Mouse (Mus musculus) layer of hippocampus, adult 18-20 months (tissue): ENCODE measurements around the gene Xaf1. TPM values are rescaled to one million over a fixed set of nuclear protein-coding genes. Genes with fewer than 3 reads are reported as not detected.

Experiments used
- DNase-seq, 2 experiments: peaks; one replicate each; pipeline ENCODE4 v3.0.0; 2022; ENCODE audit warnings: low spot score in 2 of 2
- long read RNA-seq: library from polyadenylated mRNA; stranded (forward); transcript quantifications from one replicate; pipeline ENCODE4 v2.0.0, GENCODE M21; 2021
- total RNA-seq, 2 experiments: library from RNA; stranded (reverse); gene quantifications; 2 replicates each; pipeline ENCODE4 v1.2.3; 2021

Xaf1 gene
- total RNA-seq = 1 to 10 TPM; 4.2 to 4.6 TPM
- long read RNA-seq, partial matches to known transcripts = 1 of 1 reads
- long read RNA-seq, other reads (novel, unspliced or antisense) = 0 of 1 reads

DNA sequence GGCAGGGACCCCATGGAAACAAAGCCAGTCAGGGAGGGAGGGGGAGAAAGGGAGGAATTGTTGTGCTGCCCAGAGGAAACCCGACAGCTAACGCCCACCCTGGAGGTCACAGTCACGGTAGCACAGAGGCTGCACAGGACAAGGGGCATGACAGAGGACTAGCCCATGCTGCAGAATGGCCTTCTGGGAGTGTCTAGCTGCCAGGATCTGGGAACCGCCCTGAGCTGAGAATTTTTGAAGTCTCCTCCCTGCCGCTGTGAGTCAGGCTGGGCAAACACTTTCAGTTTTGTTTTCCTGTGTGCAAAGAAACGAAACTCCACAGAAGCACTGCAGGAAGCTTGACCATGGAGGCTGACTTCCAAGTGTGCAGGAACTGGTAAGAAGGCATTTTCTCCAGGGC, at the start of gene Xaf1:
Gene Xaf1 (plus strand): TSS at position 296 of the 400 bp plus-strand sequence.
- peak in 1 of 2 experiments; percentile 22 for DNase-seq

DNA sequence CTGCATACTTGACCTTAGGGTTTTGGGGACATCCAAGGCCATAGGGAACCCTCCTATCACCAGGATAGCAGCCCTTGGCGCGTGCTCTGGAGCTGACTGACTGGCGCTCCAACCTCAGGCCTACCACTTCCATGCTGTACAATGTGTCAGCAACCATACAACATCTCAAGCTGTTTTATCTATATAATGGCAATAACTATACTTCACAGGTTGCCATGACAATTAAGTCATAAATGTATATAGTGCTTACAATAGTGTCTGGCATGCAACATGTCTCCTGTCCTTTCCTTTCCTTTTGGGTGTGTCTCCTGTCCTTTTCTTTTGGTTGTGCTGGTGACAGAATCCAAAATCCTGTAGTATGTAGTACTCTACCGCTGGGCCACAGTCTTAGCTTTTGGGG, 45.8 kb upstream of the Xaf1 start:
- no peak for DNase-seq

DNA sequence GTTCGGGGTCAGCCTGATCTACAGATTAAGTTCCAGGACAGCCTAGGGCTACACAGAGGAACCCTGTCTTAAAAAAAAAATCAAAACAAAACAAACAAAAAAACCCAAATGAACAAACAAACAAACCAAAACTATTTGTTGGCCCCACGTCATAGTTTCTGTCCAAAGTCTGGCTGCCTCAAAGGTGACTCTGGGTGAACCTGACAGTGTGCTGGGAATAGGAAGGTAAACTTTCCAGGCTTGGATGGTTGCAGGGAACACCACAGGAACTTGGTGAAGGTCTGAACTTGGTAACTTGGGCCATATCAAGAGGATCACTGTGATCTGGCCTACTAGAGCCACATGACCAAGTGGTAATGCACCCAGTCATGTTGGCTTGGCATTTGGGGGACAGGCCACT, 45.0 kb upstream of the Xaf1 start:
- DNase-seq = no peak

DNA sequence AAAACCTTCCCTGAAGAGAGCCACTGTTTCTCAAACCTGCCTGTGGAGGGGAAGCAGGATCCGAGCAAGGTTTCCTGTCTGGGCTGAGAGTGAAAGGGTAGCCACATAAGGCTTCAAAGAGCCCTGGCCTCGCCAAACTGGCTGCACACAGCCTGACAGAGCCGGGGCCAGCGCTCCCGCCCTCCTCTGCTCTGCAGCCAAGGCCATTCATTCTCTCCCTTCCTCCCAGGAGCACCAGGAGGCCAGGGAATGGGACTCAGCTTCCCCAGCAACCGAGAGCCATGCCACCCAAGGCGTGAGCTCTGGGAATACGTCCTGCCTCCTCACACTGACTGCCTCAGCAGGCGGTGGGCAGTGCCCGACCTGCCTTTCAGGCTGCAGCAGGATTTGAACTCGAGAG, 35.9 kb upstream of the Xaf1 start:
- peak in 1 of 2 experiments; percentile 45 for DNase-seq

DNA sequence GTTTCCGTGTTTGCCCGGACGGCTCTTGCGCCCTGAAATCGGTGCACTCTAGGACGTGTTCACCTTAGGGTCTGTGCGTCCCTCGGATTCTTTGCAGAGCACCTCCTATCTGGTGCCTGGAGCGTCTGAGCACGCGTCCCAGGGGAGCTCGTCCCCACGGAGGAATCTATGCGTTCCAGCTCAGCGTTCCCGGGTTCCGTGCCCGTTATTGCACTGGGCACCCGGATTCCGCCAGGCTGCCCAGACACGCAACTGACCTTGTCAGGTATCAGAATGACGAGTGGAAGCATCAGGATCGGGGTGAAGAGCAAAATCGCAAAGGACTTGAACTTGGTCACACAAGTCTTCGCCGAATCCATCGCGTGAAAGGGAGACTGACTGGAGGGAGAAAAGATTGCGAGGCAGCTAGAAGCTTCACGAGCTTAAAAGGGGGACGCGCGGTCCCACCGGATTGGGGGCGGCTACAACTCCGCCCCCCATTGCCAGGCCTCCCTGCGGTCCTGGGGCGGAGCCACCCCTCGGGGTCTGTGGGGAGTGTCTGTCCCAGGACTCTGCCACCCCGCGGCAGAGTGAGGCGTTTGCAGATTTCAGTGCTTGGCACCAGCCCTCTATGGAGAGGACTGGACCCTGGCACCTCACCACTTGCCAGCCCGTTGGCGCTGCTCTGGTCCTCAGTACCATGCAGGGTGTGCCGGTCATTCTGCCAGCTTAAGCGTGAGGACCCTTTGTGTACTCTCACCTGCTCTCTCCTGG, 35.0 kb upstream of the Xaf1 start:
- peak in 1 of 2 experiments; percentile 60 for DNase-seq

DNA sequence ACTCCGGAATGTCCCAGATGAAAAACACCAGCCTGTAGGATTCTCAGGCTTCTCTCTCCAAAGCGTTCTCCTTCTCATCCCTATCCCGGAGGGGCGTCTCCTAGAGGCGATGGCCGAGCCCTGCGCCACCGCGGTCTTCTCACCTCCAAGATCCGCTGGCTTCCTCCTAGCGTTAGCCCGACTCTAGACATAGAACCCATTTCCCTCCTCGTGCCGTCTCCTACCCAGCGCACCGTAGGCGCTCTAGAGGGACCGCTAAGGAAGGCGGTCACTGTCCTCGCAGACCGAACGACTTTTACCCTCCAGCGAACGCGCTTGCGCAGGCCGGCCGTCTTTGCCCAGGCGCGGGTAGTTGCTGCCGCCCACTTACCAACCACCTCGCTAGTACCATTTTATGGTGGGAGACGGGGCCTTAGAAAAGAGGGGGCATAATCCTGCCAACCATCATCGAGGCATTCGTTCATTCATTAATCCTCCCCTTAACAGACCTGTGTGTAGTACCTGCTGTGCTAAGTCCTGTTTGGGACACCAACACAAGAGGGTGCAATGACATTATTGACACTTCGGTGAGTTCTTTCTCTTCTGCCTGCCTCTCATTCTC, 34.4 kb upstream of the Xaf1 start, which contains the start of gene Slc13a5:
Gene Slc13a5 (minus strand): TSS at position 263 of the 601 bp plus-strand sequence.
- no peak for DNase-seq

DNA sequence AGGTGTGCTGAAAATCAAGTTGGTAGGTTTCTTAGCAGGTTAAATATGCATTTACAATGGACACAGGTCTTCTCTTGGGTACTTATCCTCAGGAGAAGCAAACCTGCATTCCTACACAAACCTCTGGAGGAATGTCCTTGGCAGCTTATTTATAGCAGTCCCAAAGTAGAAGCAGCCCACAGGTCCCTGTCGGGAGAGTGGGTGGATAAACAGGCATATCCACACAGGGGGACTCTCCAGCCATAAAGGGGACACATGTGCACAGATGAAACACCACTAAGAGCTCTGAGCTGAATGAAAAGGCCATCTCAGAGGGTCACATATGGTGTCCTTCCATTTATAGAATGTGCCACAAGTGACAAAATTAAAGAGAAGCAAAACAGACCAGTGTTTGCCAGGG, 29.7 kb upstream of the Xaf1 start:
- no peak for DNase-seq

DNA sequence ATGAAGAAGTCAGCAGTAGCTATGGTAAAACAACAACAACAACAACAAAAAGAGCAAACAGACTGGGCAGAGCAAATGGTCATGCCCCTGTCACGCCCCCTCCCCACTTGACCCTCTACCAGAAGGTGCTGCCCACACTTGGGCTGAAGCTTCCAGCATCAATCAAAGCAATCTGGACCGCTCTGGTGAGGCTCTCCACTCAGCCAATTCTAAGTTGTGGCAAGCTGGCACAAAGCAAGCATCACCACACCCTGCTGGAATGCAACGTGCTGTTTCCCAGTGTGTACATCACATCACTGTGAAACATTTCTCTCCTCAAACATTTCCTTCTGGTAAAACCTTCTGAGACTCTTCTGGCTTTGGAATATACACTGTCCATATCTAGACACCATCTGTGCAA, 28.1 kb upstream of the Xaf1 start:
- no peak for DNase-seq

DNA sequence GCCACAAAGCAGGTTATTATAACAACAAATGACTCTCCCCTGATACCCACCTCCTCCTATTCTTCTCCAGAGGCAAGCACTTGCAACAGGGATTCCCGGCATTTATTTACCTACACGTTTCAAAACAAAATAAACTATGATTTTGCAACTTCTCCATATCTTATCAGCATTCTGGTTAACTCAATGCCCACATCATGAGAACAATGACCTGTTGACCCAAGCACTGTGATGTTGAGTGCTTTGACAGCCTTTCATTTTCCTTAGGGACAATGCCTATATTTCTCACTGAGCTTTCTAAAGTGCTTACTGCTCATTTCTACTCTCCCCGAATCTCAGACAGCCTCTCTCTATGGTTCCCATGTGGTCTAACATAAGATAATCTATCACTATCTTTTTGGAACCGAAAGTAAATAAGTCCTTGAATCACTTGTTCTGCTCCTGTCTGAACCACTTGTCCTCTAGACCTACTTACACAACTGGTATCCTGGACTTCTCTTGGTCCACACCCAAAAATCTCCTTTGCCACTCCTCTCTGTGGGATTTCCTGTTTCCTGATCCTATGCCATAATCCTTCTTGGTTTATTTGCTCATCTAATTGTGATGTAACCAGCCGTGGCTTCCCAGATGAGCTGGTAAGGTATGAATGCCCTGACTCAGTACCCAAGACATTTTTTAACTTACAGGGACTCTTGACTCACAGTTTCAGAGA, 20.1 kb upstream of the Xaf1 start:
- DNase-seq = no peak

DNA sequence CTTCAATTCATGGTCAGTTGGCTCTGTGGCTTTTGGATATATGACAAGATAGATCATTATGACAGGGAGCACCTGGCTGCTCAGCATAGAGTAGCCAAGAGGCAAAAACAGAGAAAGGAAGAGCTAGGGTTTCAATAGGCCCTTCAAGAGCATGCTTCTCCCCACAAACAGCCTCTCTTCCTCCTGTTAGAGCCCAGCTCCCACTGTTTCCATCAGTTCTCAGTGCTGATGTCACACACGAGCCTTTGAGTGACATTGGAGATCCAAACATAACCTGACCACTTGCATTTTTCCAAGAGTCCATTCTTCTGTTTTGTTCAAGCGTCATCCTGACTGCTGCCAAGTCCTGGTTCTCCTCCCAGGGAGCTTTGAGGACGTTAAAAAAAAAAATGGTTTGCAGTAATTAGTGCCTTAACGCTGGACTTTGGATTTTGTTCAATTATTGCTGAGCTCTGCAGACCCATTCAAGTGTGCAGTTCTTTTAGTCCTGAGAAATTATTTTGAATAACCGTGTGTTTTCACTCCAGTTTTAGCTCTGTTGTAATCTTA, 19.5 kb upstream of the Xaf1 start:
- DNase-seq = no peak

DNA sequence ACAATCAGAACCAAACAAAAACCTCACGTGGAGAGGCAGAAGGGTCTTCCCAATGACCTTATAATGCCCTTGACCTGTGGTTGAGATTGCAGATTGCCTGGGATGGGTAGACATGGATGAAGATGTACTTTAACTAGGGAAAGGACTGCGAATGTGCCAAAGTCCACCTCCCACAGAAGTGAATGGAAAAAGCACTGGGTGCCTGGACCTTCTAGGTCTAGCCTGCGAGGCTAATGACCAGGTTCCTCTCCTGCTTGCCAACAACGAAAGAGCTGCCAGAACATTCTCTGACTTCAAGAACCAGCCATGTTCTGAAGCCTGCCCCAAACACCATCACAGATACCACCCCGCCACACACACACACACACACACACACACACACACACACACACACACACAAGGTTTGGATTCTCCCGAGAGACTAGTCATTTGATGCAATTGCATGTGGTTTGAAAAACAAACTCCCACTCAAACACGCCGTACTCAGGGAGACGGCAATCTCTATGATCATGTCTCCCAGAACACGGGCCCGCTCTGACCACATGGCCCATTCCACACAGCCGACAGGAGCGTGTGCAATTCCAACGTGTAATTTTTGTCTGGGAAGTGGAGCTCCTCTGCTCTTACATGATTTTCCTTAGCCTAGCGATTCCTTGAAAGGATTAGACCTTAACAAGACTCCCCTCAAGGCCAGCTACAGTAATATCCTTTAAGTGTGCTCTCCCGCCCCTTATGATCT, 17.8 kb upstream of the Xaf1 start:
- DNase-seq = no peak

DNA sequence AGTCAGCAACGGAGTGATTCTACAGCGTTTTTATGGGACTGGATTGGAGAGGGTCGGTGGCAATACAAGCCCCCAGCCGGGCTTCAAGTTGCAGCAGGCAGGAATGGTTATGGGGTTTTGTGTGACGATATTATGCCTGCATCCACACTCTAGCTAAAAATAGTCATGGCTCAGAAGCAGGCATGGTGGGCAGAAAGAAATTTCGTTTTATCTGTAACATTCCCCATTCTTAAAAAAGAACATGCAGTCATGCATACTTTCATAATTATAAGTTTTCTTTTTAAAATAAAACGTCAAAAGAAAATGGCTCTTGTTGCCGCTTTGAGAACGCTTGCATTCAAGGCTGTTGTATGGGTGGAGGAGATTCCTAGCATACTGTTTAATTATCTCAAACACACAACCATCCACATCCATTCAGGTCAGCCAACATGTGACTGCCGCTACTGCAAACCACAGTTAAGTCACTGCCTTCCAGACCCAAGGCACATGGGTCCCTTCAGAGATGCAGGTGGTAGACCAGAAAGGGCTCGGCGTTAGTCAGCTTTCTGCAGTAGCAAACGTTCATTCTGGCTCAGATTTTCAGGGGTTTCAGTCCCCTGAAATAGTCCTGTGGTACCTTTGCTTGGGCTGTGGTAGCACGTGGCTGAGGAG, 16.8 kb upstream of the Xaf1 start:
- DNase-seq = no peak

DNA sequence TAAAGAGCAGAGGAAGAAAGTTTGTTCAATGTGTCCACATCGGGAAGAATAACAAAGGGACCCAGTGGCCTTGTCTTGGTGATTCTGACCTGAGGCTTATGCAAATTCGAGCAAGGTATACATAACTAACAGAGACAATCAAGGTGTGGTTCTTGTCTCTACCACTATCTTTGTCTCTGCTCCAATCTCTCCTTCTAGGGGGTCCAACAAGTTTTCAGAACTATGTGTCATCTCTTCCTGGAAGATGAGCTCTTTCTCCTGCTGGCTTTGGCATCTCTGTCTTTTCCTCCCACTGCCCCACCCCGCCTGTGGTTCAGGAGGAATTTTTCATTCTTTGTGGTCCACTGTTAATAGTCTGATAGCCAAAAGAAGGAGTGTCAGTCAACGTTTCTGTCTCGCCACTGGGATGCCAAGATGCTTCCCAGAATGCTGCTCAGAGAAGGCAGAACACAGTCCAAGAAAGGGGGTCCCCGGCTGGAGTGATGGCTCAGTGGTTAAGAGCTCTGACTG, 15.4 kb upstream of the Xaf1 start:
- no peak for DNase-seq

DNA sequence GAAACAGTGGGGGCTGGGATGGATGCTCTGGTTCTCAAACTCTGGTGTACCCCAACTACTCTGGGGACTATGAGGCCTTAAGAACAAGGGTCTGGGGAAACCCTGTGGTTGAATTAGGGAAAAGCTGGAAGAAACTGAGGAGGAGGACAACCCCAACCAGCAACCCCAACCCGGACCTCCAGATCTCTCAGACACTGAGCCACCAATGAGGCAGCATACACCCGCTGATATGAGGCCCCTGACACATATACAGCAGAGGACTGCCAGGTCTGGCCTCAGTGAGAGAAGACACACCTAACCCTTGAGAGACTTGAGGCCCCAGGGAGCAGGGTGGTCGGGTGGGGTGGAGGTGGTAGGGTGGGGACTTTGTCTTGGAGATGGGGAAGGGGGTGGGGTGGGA, 14.8 kb upstream of the Xaf1 start:
- DNase-seq = no peak

DNA sequence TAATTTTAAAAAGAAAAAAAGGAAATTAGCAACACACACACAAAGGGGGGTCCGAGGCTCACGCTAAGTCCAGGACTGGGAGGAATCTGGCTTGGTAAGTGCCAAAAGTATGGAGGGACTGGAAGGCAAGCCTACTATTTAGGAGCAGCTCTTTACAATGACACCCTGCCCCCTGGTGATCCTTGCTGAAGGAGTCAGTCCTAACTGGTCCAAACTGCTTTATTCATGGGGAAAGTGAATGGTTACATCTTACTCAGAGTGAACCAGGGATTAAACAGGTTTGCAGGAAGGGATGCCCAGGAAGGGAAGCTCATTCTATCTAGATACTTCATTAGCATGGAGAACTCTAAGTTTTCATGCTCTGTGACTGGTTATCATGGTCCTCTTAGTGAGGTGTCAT, 14.3 kb upstream of the Xaf1 start:
- no peak for DNase-seq

DNA sequence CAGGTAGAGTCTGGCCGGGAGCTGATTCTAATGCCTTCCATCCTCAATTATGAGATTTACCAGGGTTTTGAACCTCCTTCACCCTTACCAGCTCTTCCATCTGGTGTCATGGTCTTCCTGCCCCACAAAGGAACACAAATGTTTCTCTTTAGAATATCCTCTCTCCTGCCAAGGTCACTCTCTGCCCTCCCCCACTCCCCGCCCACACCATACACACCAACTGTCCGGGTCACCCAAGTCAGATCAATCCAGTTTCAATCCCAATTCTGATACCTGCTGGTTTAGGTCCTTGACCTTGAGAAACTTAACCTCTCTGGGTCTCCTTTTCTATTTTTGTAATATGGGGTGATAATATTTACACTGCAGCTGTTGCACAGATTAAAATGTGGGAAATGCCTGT, 13.9 kb upstream of the Xaf1 start:
- DNase-seq = no peak

DNA sequence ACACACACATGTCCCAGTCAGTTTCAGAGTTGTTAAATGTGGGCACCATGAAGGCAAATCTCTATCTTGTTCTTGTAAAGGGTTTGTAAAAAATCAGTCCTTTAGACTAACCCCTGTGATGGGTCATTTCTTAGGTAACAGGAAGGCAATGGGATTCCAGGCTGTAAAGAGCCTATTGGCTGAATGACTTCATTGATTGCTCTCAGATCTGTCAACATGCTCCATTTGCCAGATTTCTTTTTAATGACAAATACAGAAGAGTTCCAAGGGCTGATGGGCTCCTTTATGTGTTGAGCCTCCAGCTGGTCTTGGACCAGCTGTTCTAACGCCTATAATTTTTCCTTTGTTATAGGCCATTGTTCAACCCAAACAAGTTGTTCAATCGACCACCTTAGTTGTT, 8.3 kb upstream of the Xaf1 start:
- DNase-seq = no peak

DNA sequence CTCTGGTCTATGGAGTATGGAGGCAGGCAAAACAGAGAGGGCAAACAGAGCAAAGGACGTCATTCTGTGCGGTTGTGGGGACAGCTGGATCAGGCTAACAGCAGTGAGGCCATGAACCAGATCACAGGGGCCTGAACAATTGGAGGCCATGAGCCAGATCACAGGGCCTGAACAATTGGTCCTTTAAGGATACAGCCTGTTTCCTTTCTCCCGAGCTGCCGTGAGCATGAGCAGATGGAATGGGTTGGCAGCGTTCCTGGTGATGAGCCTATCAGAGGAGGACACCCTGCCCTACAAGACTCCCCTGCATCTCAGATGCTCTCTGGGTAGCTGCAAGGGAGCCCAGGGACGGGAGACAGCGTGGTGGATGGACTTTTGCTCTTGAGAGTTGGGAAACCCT, 801 bp downstream of the Xaf1 start:
- DNase-seq = peak; percentile 71 to 90

DNA sequence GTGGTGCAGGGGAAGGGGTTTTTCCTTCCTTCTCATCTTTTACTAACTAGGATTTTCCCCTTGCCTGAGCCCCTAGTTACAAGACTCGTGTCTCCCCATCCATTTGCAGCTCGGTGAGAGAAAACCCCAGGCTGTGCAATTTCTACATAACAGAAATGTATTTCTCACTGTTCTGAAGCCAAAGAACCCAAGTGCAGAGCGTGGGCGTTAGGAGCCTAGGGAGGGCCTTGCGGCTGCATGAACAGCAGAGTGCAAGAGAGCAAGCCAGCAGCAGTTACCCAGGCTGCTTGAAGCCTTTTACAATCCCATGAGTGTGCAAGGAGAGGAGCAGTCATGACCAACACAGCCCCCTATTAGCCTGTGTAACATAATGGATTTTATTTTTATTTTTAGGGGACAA, 6.0 kb downstream of the Xaf1 start:
- peak in 1 of 2 experiments; percentile 62 for DNase-seq

DNA sequence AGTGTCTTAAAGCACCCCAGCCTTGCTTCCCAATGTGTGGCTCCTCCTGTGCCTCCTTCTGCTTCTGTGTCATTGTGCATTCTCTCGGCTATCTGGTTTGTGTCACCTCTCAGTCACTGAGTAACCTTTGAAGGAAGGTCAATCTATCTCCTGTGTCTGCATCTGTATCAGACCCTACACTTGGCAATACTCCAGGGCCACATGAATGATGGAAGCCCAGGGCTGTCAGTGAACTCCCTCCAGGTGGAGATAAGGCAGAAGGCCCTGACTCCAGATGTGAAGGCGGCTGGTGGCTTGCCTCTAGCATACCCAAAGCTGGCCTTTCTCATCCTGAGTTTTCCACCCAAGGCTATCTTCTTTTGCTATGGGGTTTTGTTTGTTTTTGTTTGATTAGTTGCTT, 7.6 kb downstream of the Xaf1 start:
- DNase-seq = no peak
